Mouse (Mus musculus): ENCODE measurements around the gene Susd1. TPM values are rescaled to one million over a fixed set of nuclear protein-coding genes. Genes with fewer than 3 reads are reported as not detected.

Gene Susd1
- under 1 TPM; 0.51 to 1.00 TPM for total RNA-seq (2021)
- long read RNA-seq, experiment 1: 0 reads
- long read RNA-seq, experiment 2: 0 reads

GRCm38 (mm10) chr4:59437990-59438854 lies at the start of gene Susd1:
TSS of gene Susd1 (minus strand) at chr4:59438633.
- DNase-seq: peak; percentile 41

DNA sequence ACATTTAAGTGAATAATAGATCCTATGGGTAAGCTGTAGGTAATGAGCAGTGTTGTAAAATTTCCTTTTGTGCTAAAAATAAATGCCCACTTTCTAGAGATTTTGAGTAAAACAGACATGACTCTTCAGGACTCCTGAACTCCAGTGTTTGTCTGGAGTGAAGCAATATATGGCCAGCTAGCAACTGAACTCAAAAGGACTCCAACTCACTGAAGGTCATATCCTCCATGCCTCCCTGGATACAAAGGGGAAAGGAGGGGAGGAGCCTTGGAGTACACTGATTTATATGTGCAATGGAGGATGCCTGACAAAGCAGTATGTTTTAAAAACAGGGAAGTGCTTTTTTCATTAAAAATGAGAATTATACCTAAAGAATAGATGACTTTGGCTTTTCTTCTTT lies 32.9 kb upstream of the Susd1 start:
- DNase-seq: no peak

DNA sequence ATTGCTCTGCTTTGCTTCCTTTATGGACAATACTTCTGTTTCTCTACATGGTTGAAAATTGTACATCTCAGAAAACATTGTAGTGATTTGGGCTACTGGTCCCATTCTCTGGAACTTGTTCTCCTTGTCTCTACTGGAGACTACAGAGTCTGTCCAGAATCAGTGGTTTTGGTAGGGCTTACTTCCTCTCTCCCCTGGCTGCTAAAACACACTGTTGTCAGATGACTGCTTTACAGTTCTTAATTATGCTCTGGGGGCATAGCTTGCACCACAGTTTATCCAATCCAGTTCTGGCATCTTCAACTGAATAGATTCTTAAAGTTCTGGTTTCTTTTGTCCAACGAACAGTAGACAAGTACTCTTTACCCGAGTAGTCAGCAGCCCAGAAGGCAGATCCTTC lies 27.0 kb upstream of the Susd1 start:
- DNase-seq: no peak

GRCm38 (mm10) chr4:59464661-59465060 lies 26.2 kb upstream of the Susd1 start:
- no peak for DNase-seq

DNA sequence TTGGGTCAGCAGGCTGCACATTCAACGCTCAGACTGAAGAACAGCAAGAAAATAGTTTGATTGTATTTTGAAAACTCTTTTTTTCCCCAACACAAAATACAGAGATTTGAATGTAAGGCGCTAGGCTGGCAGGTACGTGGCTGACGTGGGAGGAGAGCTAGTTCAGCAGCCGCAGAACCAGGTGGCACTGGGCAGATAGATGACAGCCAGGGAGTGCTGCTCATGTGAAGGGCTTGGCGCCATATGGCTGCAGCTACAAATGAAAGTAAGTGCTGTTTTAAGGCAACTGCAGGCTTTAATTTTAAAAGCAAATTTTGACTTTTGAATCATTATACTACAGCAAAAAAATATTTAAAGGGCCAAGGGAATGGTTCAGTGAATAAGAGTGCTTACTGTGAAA lies 24.1 kb upstream of the Susd1 start:
- no peak for DNase-seq

DNA sequence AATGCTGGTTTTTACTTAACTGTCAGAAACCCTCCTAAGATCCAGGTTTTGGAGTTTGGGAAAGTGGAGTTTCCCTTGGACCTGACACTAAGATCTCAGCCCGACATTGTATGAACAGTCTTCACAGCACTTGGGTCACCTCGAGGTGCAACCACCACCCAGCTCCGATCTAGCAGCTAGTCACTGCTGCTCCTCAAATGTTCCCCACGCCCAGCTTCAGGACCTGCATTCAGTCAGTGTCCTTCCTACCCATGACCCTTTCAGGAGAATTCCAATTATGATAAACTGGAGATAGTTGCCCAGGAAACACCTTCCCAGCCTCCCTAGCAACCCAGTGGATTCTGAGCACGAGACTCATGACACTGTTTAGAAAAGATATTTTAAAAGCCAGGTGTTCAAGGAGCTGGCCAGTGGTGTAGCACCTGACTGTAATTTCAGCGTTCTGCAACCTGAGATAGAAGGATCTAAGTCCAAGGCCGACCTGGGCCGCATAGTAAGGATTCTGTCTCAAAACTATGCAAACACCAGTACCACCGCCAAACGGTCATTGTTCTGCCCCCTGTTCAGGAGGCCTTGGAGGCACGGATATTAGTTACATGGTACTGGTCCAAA lies 22.8 kb upstream of the Susd1 start:
- no peak for DNase-seq

DNA sequence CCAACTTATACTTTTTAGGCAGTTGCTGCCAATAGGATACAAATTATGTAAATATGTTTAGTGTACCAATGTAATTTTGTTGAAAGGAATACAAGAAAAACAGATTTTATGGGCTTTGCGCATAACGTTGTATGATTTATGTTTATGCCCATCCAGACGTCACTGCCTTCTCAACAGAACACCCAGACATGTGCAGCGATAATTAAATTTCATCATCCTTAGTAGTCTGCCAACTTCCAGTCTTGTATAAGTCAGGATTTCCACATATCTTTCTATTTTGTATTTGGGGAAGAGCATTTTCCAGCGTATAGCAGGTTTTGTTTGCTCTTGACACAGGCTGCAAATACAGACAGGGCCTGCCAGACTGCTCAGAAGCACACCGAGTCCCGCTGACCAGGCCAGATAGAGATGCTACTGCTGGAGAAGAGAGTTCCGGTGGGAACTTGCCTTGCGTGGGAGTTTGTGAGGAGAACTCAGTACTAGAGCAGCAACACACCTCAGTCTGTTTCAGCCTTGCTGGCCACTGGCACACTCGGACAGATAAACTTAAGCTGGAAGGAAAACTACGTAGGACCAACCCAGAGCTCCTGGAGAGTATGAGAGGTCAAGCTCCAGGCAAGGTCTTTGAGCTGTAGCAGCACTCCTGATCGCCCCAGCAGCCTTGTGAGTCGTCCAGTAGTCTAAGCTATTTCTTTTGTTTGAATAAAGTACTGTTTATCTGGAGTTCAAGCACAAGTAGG lies 21.0 kb upstream of the Susd1 start:
- DNase-seq: no peak

- no peak for DNase-seq
Measured at GRCm38 (mm10) chr4:59457941-59458340, 19.5 kb upstream of the Susd1 start.

DNA sequence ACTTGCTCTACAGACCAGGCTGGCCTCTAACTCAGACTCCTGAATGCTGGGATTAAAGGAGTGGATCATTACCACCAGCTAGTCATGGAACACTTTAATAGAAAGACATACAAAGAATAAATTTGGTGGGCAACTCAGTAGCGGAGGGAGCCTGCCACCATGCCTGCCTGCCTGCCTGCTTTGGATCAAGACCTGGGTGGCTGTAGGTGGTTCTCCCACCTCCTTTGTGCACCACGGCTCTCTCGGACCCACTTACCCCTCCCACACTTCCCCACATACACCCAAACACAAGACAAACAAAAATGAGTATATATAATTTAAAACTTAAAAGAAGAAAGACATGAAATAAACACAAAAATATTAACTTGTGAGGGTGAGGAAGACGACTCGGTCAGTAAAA lies 18.7 kb upstream of the Susd1 start:
- no peak for DNase-seq

- no peak for DNase-seq
Measured at GRCm38 (mm10) chr4:59455465-59455864, 17.0 kb upstream of the Susd1 start.

GRCm38 (mm10) chr4:59454046-59454445 lies 15.6 kb upstream of the Susd1 start:
- no peak for DNase-seq

DNA sequence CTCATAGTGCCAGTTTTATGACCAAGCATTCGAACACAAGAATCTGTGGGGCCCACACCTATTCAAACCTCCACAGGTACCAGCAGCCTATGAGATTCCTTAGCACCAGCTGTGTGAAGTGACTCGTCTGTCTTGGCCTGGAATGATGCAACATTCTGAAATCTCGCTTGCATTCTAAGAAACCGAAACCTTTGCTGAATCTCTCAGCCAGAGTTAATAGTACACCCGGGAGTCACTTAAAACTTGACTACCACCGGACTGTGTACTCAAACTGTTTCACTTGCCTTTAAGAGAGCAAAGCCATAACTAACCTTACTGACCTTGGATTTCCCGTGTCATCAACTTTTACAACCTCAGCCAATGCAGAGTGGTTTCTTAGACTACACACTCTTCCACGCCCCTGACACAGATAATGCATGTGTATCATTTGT lies 14.1 kb upstream of the Susd1 start:
- no peak for DNase-seq

- DNase-seq: no peak
Measured at GRCm38 (mm10) chr4:59450906-59451305, 12.5 kb upstream of the Susd1 start.

- DNase-seq: no peak
Measured at GRCm38 (mm10) chr4:59450234-59450854, 11.9 kb upstream of the Susd1 start.

DNA sequence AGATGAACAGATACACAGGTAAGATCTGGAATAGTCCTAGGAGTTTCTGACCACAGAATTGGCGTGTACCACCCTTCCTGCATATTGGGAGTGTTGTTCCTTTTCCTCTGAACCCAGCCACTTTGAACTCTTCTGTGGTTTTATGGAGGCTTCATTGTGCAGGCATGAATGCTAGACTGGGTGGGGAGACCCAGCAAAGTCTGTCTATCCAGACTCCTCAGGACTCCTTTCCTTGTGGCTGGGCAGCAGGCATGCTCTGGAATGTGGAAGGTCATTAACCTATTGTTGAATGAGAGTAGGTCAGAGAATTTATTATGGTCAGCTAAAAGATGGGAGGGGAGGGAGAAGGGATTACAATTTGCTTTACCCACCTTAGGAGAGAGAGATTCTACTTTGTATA lies 8.9 kb upstream of the Susd1 start:
- DNase-seq: no peak

GRCm38 (mm10) chr4:59445516-59445915 lies 7.1 kb upstream of the Susd1 start:
- DNase-seq: no peak

- DNase-seq: no peak
Measured at GRCm38 (mm10) chr4:59444994-59445393, 6.6 kb upstream of the Susd1 start.

- no peak for DNase-seq
Measured at GRCm38 (mm10) chr4:59444085-59444484, 5.7 kb upstream of the Susd1 start.

DNA sequence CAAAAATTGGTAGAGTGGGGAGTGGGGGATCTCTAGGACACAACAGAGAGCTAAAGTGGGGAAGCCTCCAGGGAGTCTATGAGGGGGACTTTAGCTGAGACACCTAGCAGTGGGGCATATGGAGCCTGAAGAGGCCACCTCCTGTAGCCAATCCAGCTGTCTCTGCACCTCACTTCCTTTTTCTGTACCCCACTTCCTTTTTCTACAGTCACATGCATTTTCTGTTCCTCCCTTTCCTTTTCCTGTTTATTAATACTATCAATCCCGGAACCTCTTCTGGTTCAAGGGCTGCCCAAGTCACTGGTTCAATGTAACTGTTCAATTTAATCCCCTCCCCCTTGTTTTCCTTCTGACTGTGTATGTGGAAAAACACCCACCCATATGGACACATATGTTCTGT lies 2.8 kb upstream of the Susd1 start:
- DNase-seq: no peak

GRCm38 (mm10) chr4:59439960-59440359 lies 1.5 kb upstream of the Susd1 start:
- DNase-seq: no peak

DNA sequence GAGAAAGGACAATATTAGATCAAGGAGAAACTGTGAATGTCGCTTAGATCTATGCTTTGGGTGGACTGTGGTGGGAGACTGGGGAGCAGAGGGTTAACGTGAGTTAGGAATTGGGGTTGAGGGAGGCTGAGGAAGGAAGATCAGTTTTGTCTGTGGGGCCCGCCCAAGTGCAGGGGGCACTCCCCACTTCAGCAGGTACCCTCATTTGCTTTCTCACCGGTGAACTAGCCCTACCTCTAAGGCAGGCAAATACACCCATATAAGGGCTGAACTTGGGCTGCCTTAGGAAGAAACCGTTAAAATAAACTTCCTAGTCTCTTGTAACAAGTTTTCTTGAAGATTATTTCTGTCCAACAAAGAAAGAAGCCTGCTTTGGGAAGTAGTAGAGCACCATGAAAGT lies 608 bp upstream of the Susd1 start:
- DNase-seq: no peak

- DNase-seq: no peak
Measured at GRCm38 (mm10) chr4:59435951-59436350, 2.5 kb downstream of the Susd1 start.

- no peak for DNase-seq
Measured at GRCm38 (mm10) chr4:59434039-59434438, 4.4 kb downstream of the Susd1 start.
